Mouse (Mus musculus): Measurements from ENCODE around the gene Dnmbp.
"Not testable (repeated sequence)": the region's sequence is repeated elsewhere in the genome, so short reads cannot be mapped to it uniquely, and the experiment has no call there.

- peak; percentile 37 for TF ChIP-seq CTCF (IDR thresholded peaks at IDR 0.05; ENCODE audit: low read depth)
- TF ChIP-seq EP300 (optimal IDR thresholded peaks at IDR 0.05) = not testable (repeated sequence)
These were observed 12.9 kb upstream of the Dnmbp start for GRCm38 (mm10) chr19:43952936-43953335.
